Mouse (Mus musculus): ENCODE measurements at regions not wholly inside any gene's neighbourhood (a gene's known extent, or its start where the extent isn't known, plus 50 kb on each side); places are given as distances from the start of the nearest gene placed in this dataset.

DNA sequence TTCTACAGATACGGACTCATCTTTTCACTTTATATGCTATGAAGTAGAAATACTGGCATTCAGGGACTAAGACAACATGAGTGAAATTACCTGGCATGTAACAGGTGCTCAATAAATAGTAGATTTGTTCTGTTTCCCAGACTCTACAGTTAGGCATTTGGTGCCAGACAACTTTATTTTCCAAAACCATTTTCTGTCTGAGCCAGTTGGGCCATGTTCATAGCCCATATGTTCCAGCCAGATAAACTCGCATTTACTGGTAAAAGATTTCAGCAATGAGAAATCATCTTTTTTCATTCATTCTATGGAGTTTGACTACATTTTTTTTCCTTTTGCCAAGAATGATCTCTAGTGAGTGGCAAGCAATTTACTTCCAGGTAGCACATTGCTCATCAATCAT, 393.2 kb upstream of the Mgat4c start:
- H3K4me3 ChIP-seq (ENCODE audit: control insufficient read depth in 1 of 2, insufficient read depth in 1 of 2, low read depth in 2 of 2, low read length in 2 of 2), result no peak overlapping the region
- no peaks in the 10 kb centered on the region for H3K4me1 ChIP-seq (ENCODE audit: control insufficient read depth in 1 of 2, insufficient read depth in 2 of 2, low read length in 2 of 2)
- TF ChIP-seq RCOR1 (IDR thresholded peaks at IDR 0.05; ENCODE audit: low read depth, low read length), result no peak
- TF ChIP-seq TCF12 (IDR thresholded peaks at IDR 0.05; ENCODE audit: low read depth, low read length), result no peak
- no peak for TF ChIP-seq GATA1 (IDR thresholded peaks at IDR 0.05; ENCODE audit: low read depth, low read length)
- TF ChIP-seq RAD21 (IDR thresholded peaks at IDR 0.05; ENCODE audit: low read depth, low read length), result no peak
- no peak for TF ChIP-seq MAZ (IDR thresholded peaks at IDR 0.05; ENCODE audit: low read depth, low read length)
- no peak for TF ChIP-seq TBP (IDR thresholded peaks at IDR 0.05; ENCODE audit: low read depth, low read length)
- TF ChIP-seq MYC (IDR thresholded peaks at IDR 0.05; ENCODE audit: low read depth, low read length), result no peak
- no peak for TF ChIP-seq MXI1 (IDR thresholded peaks at IDR 0.05; ENCODE audit: low read depth, low read length)
- no peak for TF ChIP-seq GABPA (IDR thresholded peaks at IDR 0.05; ENCODE audit: low read depth, low read length)
- no peak for TF ChIP-seq ZNF384 (IDR thresholded peaks at IDR 0.05; ENCODE audit: low read depth, low read length)
- no peak for TF ChIP-seq ZKSCAN1 (IDR thresholded peaks at IDR 0.05; ENCODE audit: low read depth, low read length)
- DNase-seq (ENCODE audit: low read depth, low spot score), result no peak
- H3K27me3 ChIP-seq (ENCODE audit: control insufficient read depth in 1 of 2, insufficient read depth in 2 of 2, low read length in 2 of 2), result no peaks in the 10 kb centered on the region
- no peaks in the 10 kb centered on the region for H3K36me3 ChIP-seq (ENCODE audit: control insufficient read depth in 1 of 2, insufficient read depth in 2 of 2, low read length in 2 of 2)
- H3K27ac ChIP-seq (ENCODE audit: control insufficient read depth, low read depth, low read length), result no peak overlapping the region
- no peak overlapping the region for H3K9ac ChIP-seq (ENCODE audit: control insufficient read depth, low read depth, low read length, poor library complexity, severe bottlenecking)
- H3K79me2 ChIP-seq (ENCODE audit: control insufficient read depth, insufficient read depth, low read length, poor library complexity), result no peaks in the 10 kb centered on the region
- no peaks in the 10 kb centered on the region for H3K9me3 ChIP-seq (replicated peaks; ENCODE audit: insufficient read depth, low read length)

DNA sequence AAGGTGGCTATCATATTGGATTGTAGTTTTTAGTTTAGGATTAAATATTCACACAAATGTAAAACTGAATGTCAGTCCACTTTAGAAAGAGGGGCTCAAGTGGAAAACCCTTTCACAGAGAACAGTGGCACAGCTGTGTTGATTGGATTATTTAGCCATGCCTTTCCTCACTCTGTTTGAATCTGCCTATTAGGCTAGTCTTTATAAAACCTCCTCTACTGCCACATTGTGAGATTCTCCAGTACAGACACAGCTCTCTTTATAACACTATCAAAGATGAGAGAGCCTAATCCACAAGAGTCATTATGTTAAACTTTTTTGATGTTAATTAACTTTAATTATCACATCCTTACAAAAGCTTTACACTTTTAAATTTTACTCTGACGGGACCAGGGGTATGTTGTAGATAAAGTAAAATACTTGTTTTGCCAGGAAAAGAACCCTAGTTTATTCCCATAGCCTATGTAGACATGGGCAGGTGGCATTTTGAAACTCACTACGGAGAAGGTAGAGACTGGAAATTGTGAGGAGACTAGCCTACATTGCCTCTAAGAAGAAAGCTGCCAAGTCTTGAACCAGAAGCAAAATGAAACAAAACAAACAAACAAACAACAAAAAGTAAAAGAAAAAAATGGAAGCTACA, 379.0 kb upstream of the Mgat4c start:
- TF ChIP-seq HCFC1 (IDR thresholded peaks at IDR 0.05; ENCODE audit: low read depth, low read length) (no peak), CTCF (IDR thresholded peaks at IDR 0.05 in 2 of 3, conservative IDR thresholded peaks at IDR 0.05 in 1 of 3; ENCODE audit: control insufficient read depth in 1 of 3, insufficient read depth in 1 of 3, low read depth in 2 of 3, low read length in 3 of 3, poor library complexity in 1 of 3, severe bottlenecking in 1 of 3) (no peak), RAD21 (IDR thresholded peaks at IDR 0.05; ENCODE audit: low read depth, low read length) (no peak), MAZ (IDR thresholded peaks at IDR 0.05; ENCODE audit: low read depth, low read length) (no peak), UBTF (IDR thresholded peaks at IDR 0.05; ENCODE audit: borderline replicate concordance, insufficient read depth, low read depth, low read length) (no peak), ZKSCAN1 (IDR thresholded peaks at IDR 0.05; ENCODE audit: low read depth, low read length) (no peak), MYC (IDR thresholded peaks at IDR 0.05; ENCODE audit: low read depth, low read length) (no peak), ETS1 (IDR thresholded peaks at IDR 0.05; ENCODE audit: low read depth, low read length) (no peak), MYB (IDR thresholded peaks at IDR 0.05; ENCODE audit: low read depth, low read length) (no peak), GABPA (IDR thresholded peaks at IDR 0.05; ENCODE audit: low read depth, low read length) (no peak), BHLHE40 (IDR thresholded peaks at IDR 0.05; ENCODE audit: borderline replicate concordance, low read depth, low read length) (no peak)
- H3K4me3 ChIP-seq (ENCODE audit: control insufficient read depth in 1 of 2, insufficient read depth in 1 of 2, low read depth in 2 of 2, low read length in 2 of 2), result no peak overlapping the region
- no peaks in the 10 kb centered on the region for H3K79me2 ChIP-seq (ENCODE audit: control insufficient read depth, insufficient read depth, low read length, poor library complexity)
- H3K4me1 ChIP-seq (ENCODE audit: control insufficient read depth in 1 of 2, insufficient read depth in 2 of 2, low read length in 2 of 2), result peaks cover 0 to 6% of the 10 kb centered on the region in 2 experiments; a peak in 1 of 4 replicates
- no peak overlapping the region for H3K9ac ChIP-seq (ENCODE audit: control insufficient read depth, low read depth, low read length, poor library complexity, severe bottlenecking)
- peaks cover 0 to 12% of the 10 kb centered on the region in 2 experiments; a peak in 2 of 4 replicates for H3K36me3 ChIP-seq (ENCODE audit: control insufficient read depth in 1 of 2, insufficient read depth in 2 of 2, low read length in 2 of 2)
- DNase-seq (ENCODE audit: low read depth, low spot score), result no peak
- no peaks in the 10 kb centered on the region for H3K27me3 ChIP-seq (ENCODE audit: control insufficient read depth in 1 of 2, insufficient read depth in 2 of 2, low read length in 2 of 2)
- no peaks in the 10 kb centered on the region for H3K9me3 ChIP-seq (replicated peaks; ENCODE audit: insufficient read depth, low read length)
- no peak overlapping the region for H3K27ac ChIP-seq (ENCODE audit: control insufficient read depth, low read depth, low read length)

Measured in MEL (cell line).